Mouse (Mus musculus) central nervous system, embryonic 14 days (tissue): ENCODE measurements around the gene Ldhb. TPM values are rescaled to one million over a fixed set of nuclear protein-coding genes. Genes with fewer than 3 reads are reported as not detected.

Source experiments
- polyA plus RNA-seq: library from polyadenylated mRNA; depleted of rRNA; stranded (reverse); fragments of >200 nt; gene quantifications from 2 replicates; pipeline ENCODE4 v1.2.3, GENCODE M21; 2012; rRNA removed

The Ldhb gene
- 361 and 427 TPM in 2 replicates for polyA plus RNA-seq

GRCm38 (mm10) chr6:142507785-142508162 is at the start of gene Ldhb:
Ldhb (minus strand) TSS chr6:142507957.

GRCm38 (mm10) chr6:142472801-142473203 is 35.0 kb downstream of the Ldhb start, which contains the start of gene Gys2:
Gys2 (minus strand) TSS chr6:142473109.

Other genes with a start within 250 kb of the Ldhb start
- gene Iapp, start 209.5 kb downstream of the Ldhb start, polyA plus RNA-seq, result 0.33 and 0.43 TPM in 2 replicates
- gene Slco1a5, start 185.0 kb downstream of the Ldhb start, polyA plus RNA-seq, result 0.24 and 0.28 TPM in 2 replicates
- 14.1 and 14.6 TPM in 2 replicates for gene Pyroxd1, start 162.3 kb downstream of the Ldhb start, polyA plus RNA-seq
- 21.0 and 21.8 TPM in 2 replicates for gene Recql, start 120.9 kb downstream of the Ldhb start, polyA plus RNA-seq
- gene Golt1b, start 120.7 kb downstream of the Ldhb start, polyA plus RNA-seq, result 24.6 and 26.6 TPM in 2 replicates
- 12.3 and 13.3 TPM in 2 replicates for gene Spx, start 94.5 kb downstream of the Ldhb start, polyA plus RNA-seq
- gene Gys2, start 34.8 kb downstream of the Ldhb start, polyA plus RNA-seq, result not detected in 2 replicates
- 9.1 and 9.5 TPM in 2 replicates for gene Kcnj8, start 63.7 kb upstream of the Ldhb start, polyA plus RNA-seq
- gene Abcc9, start 194.4 kb upstream of the Ldhb start, polyA plus RNA-seq, result 5.7 and 6.5 TPM in 2 replicates
- 115 and 116 TPM in 2 replicates for gene Cmas, start 248.7 kb upstream of the Ldhb start, polyA plus RNA-seq